Mouse (Mus musculus): ENCODE data around the gene Csmd2.

The Csmd2 gene

DNA sequence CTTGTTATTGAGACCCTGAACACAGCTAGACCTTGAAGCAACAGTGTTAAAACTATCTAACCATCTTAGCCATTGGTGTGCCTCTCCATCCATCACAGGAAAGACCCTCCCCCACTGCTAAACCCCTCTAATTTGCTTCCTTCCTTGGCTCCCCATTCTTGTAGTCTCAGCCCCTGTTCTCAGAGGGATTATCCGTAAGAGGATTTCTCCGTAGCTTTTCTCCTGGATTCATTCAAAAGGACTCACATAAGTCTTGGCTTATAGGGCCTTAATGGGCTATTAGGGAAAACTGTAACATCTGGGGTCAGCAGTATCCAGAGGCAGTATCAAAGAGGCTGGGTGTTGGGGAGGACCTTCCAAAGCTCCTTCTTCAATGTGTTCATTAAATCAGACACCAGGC lies 152.3 kb downstream of the Csmd2 start:
- no peak for DNase-seq (ENCODE audit: low read depth, low spot score)

DNA sequence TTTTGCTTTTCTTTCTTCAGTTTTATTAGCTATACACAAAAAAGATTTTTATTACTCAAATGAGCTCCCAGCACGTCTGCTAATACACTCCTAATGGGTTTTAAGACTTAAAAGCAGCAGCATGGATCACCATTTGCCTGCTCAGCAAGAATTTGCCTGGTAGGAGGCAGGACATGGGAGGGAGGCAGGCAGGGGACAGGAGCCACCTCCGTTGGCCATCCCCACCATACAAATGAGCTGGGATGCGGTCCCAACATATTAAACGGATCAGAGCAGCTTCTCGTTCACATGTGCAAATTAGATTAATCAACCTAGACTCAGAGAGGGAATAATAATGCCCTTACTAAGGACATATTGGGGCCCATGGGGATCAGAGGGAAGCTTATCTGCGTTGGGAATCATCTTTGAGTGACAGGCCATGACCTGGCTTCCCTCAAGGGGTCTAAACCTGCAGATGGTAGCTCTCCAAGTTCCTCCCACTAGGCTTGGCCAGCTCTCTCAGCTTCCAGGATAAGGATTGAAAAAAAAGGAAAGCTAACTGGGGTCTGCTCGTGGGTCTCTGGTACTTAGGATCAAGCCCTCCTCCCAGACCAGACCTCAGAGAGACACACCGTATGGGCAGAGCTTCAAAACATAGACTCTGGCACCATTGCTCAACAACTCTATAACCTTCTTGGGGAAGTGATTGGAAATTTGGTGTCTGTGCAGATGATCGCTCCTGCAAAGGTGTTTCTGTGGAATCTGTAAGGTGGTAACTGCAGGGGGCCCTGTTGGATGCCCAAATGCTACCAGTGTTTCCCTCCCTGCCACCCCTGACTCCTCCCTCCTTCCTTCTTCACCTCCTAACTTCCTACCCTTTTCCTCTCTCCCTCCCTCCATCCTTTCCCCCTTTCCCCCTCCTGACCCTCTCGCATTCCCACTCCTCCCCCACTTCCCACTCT lies 153.8 kb downstream of the Csmd2 start:
- DNase-seq (ENCODE audit: low read depth, low spot score) = no peak

DNA sequence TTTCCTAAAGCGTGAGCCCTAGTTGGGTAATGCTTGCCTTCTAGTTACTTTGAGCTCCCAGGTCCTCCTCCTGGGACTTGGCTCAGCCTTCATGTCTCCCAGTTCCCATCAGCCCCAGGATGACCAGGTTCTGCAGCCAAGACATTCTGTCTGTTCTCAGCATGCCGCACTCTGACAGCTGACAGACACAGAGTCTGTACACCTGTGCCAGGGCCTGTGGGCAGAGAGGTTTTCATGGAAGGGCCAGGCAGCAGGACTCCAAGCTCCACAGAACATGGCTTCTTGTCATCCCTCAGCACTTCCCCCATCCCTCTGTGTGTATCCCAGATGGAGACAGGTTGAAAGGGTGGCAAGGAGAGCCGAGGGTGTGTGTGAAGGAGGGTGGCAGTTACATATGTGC lies 154.6 kb downstream of the Csmd2 start:
- DNase-seq (ENCODE audit: low read depth, low spot score) = no peak

DNA sequence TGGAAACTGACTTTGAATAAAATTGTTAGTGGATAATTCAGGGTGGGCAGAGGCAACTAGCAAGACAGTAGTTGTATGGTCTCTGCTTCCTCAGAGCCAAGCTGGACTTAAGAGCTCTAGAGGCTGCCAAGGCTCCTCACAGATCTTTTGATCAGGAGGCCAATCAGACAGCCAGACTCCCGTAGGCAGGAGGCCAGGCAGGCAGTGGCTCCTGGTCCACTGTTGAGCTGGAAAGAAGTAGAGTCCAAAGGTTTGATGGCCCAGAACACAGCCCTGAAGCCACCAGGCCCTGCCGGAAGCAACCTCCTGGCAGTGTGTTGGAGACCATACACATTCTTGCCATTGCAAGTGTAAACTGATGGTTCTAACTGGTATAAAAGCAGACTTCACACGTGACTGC lies 155.5 kb downstream of the Csmd2 start:
- no peak for DNase-seq (ENCODE audit: low read depth, low spot score)

DNA sequence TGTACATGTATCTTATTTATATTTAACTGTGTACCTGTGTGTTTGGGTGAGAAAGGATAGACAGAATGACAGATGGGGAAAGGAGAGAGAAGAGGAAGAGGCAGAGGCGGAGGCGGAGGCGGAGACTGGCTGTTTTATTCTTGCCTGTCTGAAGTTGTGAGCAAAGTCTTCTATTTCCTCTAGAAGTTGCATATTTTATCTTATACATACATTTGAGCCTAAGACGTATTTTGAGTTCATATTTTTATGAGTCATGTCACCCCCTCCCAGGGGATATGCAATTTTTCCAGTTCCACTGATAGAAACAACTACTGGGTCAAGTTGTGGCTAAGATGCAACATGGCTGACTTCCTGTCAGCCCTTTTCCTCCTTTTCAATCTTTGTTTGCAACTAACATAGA lies 161.9 kb downstream of the Csmd2 start:
- no peak for DNase-seq (ENCODE audit: low read depth, low spot score)

DNA sequence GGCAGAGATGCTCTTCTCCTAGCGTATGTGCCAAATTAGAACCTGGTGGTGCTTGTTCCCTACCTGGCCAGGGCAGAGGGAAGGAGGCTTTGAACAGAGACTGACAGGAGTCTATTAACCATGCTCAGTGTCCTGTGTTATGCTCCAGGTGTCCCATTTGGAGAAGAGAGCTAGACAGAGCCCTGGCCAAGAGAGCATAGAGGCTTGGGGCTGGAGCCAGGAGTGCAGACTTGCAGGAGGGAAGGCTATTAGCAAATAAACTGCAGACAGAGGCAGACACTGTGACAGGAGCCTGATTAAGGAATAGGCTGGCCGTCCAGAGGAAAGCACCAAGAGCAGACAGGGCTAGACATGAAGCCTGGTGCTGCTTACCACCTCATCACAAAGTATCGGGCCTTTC lies 164.4 kb downstream of the Csmd2 start:
- DNase-seq (ENCODE audit: low read depth, low spot score) = no peak

DNA sequence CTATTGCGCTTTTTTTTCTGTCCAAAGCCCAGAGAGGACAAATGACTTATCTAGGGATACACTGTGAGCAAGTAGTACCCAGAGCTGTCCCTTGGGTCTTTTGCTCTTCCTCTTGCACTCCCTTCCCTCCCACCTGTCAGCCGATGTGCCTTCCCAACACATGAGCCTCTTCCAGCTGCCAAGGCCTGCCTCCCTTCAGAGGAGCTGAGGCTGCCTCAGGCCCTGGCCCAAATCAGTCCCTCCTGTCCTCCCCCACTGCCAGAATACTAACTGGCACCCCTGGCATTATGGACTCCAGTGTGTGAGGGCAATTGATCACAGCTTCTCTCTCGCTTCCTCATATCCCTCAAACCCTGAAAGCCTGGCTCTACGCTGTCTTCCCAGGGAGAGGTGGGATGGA lies 165.5 kb downstream of the Csmd2 start:
- no peak for DNase-seq (ENCODE audit: low read depth, low spot score)

DNA sequence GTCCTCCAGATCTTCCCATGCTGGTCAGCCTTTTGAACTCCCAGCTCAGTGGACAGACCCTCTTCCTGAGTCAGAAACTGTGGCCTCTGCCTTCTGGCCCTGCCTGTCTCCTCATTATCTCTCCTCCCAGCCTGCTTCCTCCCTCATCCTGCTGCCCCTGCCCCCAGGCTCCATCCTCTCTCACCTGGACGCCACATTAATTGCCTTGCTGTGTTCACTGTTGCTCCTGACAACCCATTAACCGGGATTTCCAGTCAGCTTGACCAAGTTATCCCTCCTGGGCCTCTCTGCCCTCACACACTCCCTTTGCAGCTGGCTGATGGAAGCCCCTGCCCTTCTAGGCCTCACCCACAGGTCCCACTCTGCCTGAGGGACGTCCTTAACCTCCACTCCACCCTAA lies 167.6 kb downstream of the Csmd2 start:
- no peak for DNase-seq (ENCODE audit: low read depth, low spot score)

DNA sequence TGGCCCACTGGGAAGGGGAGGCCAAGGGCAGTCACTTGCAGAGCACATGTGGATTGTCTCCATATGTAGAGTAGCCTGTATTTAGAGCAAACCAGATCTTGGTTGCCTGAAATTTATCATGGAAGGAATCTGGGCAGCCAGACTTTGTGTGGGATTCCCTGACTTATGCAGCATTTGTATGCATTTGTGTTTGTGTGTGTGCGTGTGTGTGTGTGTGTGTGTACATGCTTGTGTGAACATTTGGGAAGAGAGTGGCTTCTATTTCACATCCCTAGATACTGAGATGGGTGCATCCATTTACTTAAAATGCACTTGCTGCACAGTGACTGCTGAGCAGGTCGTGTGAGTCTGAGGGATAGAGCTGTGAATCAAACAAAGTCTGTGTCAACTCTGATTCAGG lies 173.0 kb downstream of the Csmd2 start:
- no peak for DNase-seq (ENCODE audit: low read depth, low spot score)

DNA sequence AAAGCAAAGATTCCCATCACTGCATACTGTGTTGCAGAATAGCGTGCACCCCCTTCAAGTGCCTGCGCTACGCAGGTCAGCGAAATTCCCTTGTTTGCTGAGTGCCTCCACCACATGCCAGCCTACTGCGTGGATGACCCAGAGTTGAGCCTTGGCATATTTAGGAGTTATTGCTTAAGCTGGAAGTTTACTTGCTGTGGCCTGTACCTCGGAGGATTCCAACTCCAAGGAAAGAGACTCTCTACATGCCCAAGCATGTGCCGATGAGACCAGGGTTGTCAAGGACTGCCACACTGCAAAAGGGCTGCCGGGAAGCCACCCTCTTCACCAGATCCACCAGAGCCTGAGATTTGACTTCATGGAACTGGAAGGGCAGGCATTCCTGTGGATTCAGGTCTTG lies 182.5 kb downstream of the Csmd2 start:
- no peak for DNase-seq (ENCODE audit: low read depth, low spot score)

DNA sequence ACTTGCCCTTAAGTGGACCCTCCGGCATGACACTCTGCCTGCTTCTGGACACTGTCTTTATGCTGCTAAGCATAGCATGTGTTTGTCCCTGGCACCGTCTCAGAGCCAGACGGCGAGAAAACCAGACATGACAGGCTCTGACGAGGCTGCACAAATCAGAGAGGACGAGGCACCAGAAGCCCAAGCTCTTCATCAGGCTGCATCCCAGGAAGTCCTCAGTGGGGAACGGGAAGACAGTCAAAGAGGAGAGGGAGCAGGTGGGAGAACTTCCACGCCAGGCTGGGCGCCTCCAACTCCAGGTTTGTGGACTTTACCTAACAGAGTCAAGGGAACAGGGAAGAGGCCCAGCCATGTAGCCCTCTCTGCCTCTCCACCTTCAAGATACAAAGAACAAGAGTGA lies 183.6 kb downstream of the Csmd2 start:
- no peak for DNase-seq (ENCODE audit: low read depth, low spot score)

DNA sequence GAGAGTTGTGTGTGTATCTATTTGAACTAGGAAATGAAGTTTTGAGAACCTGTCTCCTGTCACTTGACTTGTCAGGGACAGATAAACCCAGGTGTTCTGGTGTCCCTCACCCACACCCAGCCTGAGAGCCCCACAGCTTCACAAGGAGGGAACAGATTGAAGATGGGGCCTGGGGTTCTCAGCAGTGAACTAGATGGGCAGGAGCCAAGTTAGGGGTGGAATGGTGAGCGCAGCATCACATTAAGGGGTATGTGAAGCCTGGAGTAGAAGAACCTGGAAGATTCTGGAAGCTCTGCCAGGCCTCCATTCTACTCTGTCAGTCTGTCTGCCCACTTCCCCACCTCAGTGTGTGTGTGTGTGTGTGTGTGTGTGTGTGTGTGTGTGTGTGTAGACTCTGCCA lies 184.0 kb downstream of the Csmd2 start:
- no peak for DNase-seq (ENCODE audit: low read depth, low spot score)

DNA sequence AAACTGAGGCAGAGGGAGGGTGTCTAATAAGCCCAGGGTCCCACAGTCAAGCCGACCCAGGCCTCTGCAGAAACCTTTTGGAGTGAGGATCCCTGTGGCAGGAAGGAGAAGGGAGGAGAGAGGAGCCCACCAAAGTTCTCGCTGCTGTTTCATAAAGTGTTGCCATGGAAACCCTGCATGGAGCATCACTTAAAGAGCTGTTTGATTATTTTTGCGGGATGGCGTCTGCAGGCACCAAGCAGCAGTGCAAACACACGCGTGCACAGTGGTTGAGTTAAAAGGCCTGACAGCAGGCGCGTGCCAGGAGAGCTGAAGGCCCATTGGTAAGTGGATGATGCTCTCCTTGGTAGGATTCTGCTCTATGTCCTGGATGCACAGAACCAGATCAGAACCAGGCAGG lies 191.3 kb downstream of the Csmd2 start:
- DNase-seq (ENCODE audit: low read depth, low spot score) = no peak

DNA sequence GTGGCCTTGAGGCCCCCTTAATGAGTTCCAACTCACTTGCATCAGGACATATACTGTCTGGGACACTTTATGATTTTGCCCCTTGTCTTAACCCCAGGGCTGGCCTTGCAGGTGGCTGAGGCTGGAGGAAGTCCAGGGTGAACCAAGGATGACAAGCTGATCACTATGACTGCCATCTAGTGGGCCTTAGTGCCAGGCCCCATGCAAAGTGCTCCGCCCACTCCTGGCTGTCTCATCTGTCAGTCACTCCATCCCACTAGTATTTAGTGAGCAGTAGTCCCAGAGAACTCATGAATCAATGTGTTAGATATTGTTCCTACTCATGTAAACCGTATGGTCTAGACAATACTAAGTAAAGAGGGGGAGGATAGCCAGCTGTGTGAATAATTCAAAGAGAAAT lies 191.9 kb downstream of the Csmd2 start:
- DNase-seq (ENCODE audit: low read depth, low spot score) = no peak

DNA sequence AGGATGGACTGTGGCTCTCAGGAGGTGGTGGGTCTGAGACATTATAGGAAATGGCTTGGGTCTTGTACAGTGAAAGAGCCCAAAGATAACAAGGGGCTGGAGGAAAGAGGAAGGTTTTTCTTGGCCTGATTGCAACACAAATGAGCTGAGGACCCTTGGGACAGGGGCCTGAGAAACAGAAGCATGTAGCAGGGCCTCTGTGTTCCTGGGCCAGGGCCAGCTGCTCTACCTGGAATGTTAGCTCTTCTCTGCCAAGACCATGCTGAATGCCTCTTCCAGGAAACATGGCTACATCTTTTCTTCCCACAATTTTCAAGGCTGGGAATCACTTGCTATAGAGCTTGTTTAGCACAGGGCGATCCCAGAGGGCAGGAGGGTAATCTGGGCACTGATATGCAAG lies 197.1 kb downstream of the Csmd2 start:
- no peak for DNase-seq (ENCODE audit: low read depth, low spot score)

DNA sequence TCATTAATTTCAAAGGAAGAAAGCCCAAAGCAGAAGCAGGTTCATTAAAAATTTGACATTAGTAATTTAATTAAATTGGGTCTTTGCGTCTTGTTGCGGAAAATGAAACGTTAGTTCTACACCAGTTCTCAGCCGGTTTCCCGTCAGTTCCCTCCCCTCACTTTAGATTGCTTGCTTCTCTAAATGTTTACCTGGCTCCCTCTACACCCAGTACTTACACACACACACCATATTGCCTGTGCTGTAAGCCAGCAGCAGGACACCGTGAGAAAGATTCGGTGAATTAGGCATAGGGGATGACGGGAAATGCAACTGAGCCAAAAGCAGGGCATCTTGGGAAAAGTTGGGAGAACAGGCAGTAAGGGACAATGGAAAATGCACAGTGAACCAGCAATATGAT lies 206.8 kb downstream of the Csmd2 start:
- DNase-seq (ENCODE audit: low read depth, low spot score) = no peak

DNA sequence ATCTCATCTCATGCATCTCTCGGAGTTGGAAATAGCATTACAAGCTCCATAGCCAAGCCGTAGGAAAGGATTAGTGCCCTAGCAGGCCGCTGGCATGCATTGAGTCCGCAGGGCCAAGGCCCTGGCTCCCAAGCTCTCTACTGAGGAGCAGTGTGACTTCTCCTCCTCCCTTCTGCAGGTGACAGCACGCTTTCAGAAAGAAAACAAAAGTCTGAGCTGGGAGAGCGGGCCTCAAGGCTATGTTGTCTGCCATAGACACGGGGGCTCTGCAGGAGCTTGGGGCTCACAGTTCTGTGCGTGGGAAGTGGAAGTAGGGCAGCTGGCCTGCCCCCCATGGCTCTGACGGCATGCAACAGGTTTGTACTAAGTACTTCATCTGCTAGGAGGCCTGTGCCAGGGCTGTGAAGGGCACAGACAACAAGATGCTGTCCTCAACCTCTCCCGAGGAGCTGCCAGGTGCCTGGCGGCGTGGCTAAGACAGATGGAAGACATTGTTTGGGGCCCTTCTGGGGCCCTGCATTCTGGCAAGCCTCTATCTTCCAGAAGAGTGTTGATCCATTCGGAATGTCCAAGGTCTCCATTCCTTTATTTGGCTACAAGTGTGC lies 230.4 kb downstream of the Csmd2 start:
- DNase-seq (ENCODE audit: low read depth, low spot score) = no peak

DNA sequence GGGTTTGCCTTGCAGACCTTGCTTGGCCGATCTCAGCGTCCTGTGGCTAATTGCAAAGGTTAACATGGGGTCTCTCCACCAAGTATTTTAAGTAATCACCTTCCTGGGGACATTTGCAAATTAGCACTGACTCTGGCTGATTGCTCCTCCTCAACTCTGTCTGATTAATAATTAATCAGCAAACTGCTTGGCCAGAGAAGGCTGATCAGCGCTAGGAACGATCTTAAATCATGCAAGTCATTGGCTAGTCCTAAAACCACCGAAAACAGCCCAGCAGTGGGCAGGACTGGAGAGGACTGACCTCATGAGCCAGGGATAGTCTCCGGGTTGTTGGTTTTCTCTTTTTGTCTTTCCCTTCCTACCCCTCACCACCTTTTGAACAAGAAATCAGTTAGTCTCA lies 236.8 kb downstream of the Csmd2 start:
- no peak for DNase-seq (ENCODE audit: low read depth, low spot score)

DNA sequence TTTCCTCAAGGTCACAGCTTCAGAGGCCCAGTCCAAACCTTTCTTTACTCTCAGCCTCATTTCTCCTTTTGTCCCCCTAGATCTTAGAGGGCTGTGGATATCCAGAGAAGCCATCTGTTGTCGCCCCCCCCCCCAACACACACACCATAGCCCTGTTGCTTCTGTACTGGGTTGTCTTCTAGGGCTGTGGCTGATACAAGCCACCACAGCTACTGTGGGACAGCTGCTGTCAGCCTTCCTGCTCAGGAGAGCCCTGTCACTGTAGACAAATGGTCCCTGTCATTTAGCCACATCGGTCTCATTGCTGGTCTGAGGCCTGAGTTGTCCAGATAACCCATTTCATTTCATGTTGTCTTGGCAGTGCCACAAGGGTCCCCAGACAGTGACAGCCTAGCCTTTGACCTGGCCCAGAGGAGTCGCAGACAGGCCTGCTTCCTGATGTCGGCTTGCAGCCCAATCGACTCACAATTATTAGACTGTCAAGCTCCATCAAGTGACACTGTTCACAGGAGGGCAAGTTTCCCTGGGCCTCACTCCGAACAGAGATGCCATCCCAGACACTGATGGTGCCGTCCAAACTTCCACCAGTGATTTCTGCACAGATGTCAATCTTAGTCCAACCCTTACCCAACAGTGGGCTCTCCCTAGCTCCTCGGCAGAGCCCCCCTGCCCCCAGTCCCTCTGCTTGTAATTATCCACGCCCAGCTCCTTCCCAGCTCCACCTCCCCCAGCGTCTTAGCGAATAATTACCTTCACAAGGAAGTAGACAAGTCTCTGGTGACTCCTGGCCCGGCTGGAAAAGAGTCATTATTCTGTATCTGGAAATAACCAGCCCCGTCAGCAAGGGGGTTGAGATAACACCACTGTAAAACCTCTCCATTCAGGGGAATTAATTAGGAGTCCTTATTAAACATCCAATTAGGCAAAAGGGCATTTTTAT lies 240.0 kb downstream of the Csmd2 start:
- no peak for DNase-seq (ENCODE audit: low read depth, low spot score)

DNA sequence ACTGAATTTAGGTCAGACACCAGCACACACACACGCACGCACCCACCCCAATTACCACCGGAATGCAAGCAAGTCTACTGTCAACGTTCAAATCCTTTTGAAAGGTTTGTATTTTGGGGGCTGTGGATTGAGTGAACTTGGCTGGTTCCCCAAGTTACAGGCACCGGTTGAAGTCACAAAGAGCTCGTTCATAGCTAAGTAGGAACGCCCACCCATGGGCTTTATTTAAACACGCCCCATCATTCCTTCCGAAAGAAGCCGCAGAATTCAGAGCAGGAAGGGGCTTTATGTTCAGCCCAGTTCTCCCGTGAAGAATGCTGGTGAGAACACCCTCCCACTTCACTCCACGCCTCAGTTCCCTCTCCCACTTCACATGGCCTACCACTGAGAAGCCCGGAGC lies 245.8 kb downstream of the Csmd2 start:
- DNase-seq (ENCODE audit: low read depth, low spot score) = no peak

DNA sequence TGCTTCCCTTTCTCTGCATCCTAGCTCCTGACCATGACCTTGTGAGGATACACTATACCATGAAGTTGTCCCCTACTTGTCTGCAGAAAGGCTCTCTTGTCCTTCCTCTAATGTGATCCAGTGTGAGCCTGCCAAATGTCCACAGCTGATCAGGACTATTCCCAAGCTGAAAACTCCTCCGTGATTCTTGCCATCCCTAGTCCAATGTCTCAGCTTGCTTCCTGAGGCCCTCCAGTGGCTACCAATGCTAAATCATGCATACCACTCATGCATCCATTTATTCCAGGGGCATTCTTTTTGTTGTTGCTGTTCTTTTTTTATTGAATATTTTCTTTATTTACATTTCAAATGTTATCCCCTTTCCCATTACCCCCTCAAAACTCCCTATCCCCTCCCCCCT lies 251.5 kb downstream of the Csmd2 start:
- DNase-seq (ENCODE audit: low read depth, low spot score) = no peak

Data from c-Kit-negative CD71-positive TER-119-positive erythroid progenitor cells, embryonic 14.5 days (primary cell).